Mouse (Mus musculus): Measurements from ENCODE around the gene Tspan9.
A peak's percentile ranks its signal among the peaks of the same experiment; 100 is the strongest.

Tspan9 gene

GRCm38 (mm10) chr6:128103874-128104273 lies 39.5 kb downstream of the Tspan9 start:
- DNase-seq (ENCODE audit: low spot score in 2 of 2): no peak

DNA sequence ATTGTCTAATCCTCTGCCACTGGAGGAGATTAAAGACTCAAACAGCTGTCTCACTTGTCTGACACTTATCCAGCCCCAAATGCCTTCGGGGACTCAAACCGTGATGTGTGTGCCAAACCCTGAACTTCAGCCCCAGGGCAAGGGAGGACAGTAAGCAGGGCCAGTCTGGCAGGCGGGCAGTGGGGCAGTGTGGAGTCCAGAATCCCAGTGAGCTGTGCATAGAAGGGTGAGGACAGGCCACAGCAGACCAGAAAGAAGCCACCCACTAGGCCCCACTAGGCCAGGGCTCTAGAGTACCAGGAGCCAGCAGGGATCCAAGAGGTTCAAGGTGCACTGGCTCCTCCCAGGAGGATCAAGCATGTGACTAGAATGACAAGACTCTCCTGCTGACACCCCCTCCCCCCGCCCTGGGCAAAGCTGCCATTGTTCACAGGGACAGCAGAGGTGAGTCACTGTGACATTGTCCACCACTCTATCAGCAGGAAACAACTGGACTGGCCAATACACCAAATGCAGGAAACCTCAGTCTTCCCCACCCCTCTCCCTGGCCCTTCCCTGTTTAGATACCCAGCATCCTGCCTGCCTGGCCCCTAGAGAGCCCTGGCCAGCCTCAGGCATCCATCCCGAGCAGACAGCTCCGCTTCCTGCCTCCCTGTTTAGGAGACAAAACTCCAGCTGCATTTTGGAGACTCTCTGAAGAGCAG lies 40.9 kb downstream of the Tspan9 start:
- DNase-seq (ENCODE audit: low spot score in 2 of 2): no peak

DNA sequence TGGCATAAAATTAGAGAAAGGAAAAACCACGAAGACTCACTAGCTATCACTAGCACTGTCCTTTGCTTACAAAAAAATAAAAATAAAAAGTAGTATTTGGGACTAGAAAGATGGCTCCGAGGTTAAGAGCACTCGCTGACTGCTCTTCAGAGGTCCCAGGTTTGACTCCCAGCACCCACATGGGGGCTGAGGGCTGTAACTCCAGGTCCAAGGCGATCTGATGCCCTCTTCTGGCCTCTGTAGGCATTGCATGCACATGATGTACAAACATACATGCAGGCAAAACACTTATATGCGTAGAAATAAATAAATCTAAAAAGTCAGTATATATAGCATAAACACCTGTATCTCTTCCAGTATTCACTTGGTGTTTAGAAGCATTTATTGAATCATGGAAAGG lies 43.5 kb downstream of the Tspan9 start:
- no peak for DNase-seq (ENCODE audit: low spot score in 2 of 2)

- DNase-seq (ENCODE audit: low spot score in 2 of 2): no peak
These were observed 44.2 kb downstream of the Tspan9 start for GRCm38 (mm10) chr6:128099190-128099589.

DNA sequence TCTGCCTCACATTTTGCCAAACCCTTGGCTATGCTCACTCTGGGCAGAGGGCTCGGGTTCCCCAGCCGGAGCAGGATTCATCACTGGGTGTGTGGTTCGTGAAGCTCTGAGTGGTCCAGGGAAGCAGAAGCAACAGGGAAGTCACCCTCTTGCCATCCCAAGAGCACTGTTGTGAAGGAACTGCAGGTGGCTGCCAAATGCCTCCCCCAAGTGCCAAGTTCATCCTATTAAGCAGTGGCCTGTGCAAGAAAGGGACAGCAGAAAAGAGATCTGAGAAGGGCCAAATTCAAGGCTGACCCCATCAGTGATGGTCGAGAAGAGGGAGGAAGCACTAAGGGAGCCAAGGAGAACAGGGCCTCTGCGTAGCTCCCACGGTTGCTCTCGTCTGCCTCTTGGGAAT lies 46.9 kb downstream of the Tspan9 start:
- no peak for DNase-seq (ENCODE audit: low spot score in 2 of 2)

- no peak for DNase-seq (ENCODE audit: low spot score in 2 of 2)
These were observed 47.5 kb downstream of the Tspan9 start for GRCm38 (mm10) chr6:128095906-128096305.

- no peak for DNase-seq (ENCODE audit: low spot score in 2 of 2)
These were observed 48.3 kb downstream of the Tspan9 start for GRCm38 (mm10) chr6:128095131-128095530.

GRCm38 (mm10) chr6:128093856-128094628 lies 49.4 kb downstream of the Tspan9 start:
- DNase-seq (ENCODE audit: low spot score in 2 of 2): no peak

DNA sequence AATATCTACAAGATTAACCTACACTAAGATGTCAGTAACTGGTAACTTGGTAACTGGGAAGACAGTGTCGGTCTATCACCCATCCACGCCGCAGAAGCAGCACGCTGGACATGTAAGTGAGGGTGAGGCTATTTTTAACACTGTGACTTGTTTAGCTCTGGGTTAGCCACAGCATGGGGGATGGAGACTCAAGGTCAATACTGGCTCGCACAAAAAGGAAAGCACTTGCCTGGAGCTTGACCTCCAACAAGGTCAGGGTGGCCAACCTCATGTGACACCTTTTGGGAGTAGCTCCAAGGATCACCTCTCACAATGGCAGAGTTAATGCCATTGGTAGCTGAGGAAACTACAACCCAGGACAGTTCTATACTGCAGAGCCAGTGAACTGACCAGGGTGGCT lies 50.8 kb downstream of the Tspan9 start:
- no peak for DNase-seq (ENCODE audit: low spot score in 2 of 2)

- DNase-seq (ENCODE audit: low spot score in 2 of 2): no peak
These were observed 51.6 kb downstream of the Tspan9 start for GRCm38 (mm10) chr6:128091833-128092166.

DNA sequence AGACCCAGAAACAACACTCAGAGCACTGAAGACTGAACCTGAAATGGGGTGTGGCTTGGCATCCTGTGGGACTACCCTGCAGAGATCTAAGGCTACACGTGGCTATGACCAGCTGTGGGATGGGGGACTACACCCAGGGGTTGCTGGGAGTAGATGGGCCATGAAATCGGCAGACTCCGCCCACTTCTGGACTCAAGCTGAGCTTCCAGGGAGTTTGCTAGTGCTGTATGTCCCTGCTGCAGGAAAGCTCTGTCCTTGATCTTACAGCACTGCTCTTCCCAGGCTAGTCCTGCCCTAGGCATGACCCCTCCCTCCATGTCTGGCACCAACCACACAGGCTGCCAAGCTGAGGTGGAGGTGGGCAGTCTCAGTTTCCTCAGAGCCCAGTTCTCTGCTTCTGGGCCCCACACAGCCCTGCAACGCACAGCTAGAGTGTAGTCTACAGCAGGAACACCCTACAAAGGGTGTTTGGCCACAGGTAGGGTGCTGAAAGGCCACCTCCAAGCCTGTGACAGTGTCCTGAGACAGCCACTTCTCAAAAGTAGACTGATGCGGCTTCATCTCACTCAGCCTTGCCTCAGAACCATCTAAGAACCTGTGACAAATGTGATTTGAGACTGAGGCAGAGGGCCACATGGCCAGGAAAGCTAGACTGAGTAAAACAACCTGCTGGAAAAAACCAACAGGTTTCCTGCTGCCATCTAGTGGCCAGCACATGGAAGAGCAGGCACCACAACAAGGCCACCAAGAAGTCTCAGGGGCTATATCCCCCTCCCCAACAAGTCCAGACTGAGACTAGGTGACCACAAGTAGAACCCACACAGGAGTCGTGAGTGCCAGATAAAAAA lies 52.2 kb downstream of the Tspan9 start:
- DNase-seq (ENCODE audit: low spot score in 2 of 2): peak in 1 of 2 experiments; percentile 67

GRCm38 (mm10) chr6:128089770-128090702 lies 53.4 kb downstream of the Tspan9 start:
- peak in 1 of 2 experiments; percentile 66 for DNase-seq (ENCODE audit: low spot score in 2 of 2)

- DNase-seq (ENCODE audit: low spot score in 2 of 2): peak in 1 of 2 experiments; percentile 4
These were observed 54.5 kb downstream of the Tspan9 start for GRCm38 (mm10) chr6:128088746-128089523.

GRCm38 (mm10) chr6:128085488-128086066 lies 57.8 kb downstream of the Tspan9 start:
- no peak for DNase-seq (ENCODE audit: low spot score in 2 of 2)

DNA sequence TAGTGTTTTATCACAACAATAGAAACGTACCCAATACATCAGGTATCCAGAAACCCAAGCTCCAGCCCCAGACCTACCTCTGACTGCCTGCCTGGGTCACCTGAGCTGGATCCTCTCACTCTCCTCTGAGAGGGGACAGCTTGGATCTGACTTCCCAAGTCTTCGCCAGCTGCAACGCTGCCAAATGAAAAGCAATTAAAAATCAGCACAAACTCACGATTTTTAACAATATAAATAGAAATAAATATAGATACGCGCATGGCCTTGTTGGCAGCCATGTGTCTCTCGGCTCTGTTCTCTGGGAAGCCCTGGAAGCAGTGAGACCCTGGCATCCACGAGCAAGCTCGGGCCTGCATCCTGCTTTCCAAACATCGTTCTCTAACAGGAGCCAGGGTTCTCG lies 60.1 kb downstream of the Tspan9 start:
- DNase-seq (ENCODE audit: low spot score in 2 of 2): no peak

GRCm38 (mm10) chr6:128081781-128082180 lies 61.6 kb downstream of the Tspan9 start:
- no peak for DNase-seq (ENCODE audit: low spot score in 2 of 2)

GRCm38 (mm10) chr6:128081293-128081692 lies 62.1 kb downstream of the Tspan9 start:
- no peak for DNase-seq (ENCODE audit: low spot score in 2 of 2)

DNA sequence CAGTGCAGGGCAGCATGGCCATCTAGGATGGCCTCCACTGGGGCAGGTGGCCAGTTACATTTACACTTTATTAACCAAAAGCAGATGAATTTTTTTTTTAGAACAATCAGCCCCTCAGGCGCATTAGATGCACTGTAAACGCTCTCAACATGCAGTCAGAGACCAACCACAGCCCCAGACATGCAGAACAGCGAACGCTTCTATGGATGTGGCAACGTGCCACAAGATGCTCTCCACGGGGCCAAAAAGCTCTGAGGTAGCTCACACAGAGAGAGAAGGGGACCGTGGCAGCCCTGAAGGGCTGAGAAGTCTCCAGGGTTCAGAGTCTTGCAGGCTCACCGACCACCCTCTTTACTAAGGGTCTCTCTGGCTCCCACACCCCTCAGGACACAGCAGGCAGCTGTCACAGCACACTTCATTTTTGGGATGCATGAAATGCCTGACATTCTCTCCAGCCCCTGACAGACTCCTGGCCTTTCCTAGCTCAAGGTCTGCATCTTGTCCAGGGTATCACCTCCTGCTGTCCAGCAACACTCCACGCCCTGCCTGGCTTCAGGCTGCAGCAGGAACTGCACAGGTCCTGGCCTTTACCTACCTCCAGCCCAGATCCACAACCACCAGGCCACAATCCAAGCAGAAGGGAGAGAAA lies 63.7 kb downstream of the Tspan9 start:
- DNase-seq (ENCODE audit: low spot score in 2 of 2): no peak

GRCm38 (mm10) chr6:128078508-128078907 lies 64.9 kb downstream of the Tspan9 start:
- no peak for DNase-seq (ENCODE audit: low spot score in 2 of 2)
